Mouse (Mus musculus): ENCODE measurements at regions not wholly inside any gene's neighbourhood (a gene's known extent, or its start where the extent isn't known, plus 50 kb on each side); places are given as distances from the start of the nearest gene placed in this dataset.

GRCm38 (mm10) chr1:176348129-176348528 lies 73.0 kb upstream of the Pld5 start:
- intact Hi-C loops (cut with DNase I) = no loop called here
- DNase-seq (ENCODE audit: low spot score in 2 of 2) = no peak

DNA sequence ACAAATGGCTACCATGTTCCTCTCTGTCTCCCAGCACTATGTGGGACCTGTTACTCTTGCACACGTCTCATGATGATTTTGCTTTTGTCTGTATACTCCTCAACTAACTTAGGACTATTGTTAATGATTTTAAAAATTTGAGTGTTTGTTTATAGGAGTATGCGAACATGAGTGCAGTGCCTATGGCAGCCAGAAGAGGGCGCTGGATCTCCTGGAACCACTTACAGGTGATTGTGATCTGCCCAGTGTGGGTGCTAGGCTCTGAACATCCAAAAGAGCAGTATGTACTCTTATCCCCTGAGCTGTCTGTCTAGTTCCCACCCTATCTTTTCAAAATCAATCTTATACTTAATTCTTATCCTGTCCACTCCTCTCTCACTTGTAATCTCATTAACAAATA lies 56.2 kb upstream of the Pld5 start:
- DNase-seq (ENCODE audit: low spot score in 2 of 2) = no peak
- intact Hi-C loops (cut with DNase I) = no loop called here

Measured in left cerebral cortex, postnatal 36 days (tissue).